Mouse (Mus musculus) hindlimb bud, embryonic 11.5 days (tissue): ENCODE results near the gene Polr2a.

Source experiments
- DNase-seq: peaks from one replicate; pipeline ENCODE4 v3.0.0-alpha.2; 2012; ENCODE audit warnings: low read depth, low spot score; ENCODE audit errors: extremely low spot score

Polr2a gene

GRCm38 (mm10) chr11:69758478-69758970, at the start of gene Polr2a:
TSS of gene Polr2a (minus strand) at chr11:69758637.
- DNase-seq, result peak; percentile 99

- DNase-seq, result no peak
Measured at GRCm38 (mm10) chr11:69807641-69808040, 49.2 kb upstream of the Polr2a start.

- no peak for DNase-seq
Measured at GRCm38 (mm10) chr11:69806378-69806777, 47.9 kb upstream of the Polr2a start.

GRCm38 (mm10) chr11:69804972-69805909, 46.8 kb upstream of the Polr2a start, which contains the start of gene Tmem102:
TSS of gene Tmem102 (minus strand) at chr11:69805624.
- DNase-seq, result no peak

- no peak for DNase-seq
Measured at GRCm38 (mm10) chr11:69804652-69804940, 46.2 kb upstream of the Polr2a start.

GRCm38 (mm10) chr11:69803786-69804651, 45.6 kb upstream of the Polr2a start:
- no peak for DNase-seq

- no peak for DNase-seq
Measured at GRCm38 (mm10) chr11:69803328-69803727, 44.9 kb upstream of the Polr2a start.

GRCm38 (mm10) chr11:69802648-69803105, 44.2 kb upstream of the Polr2a start:
- DNase-seq, result no peak

- no peak for DNase-seq
Measured at GRCm38 (mm10) chr11:69801379-69801977, 43.0 kb upstream of the Polr2a start, which contains the start of gene Fgf11. TSS of gene Fgf11 (minus strand) at chr11:69801857.

- peak; percentile 61 for DNase-seq
Measured at GRCm38 (mm10) chr11:69800392-69801197, 42.2 kb upstream of the Polr2a start.

- no peak for DNase-seq
Measured at GRCm38 (mm10) chr11:69800138-69800391, 41.6 kb upstream of the Polr2a start.

GRCm38 (mm10) chr11:69799394-69800137, 41.1 kb upstream of the Polr2a start:
- no peak for DNase-seq

GRCm38 (mm10) chr11:69797924-69798323, 39.5 kb upstream of the Polr2a start:
- DNase-seq, result no peak

- DNase-seq, result no peak
Measured at GRCm38 (mm10) chr11:69795983-69796435, 37.6 kb upstream of the Polr2a start.

GRCm38 (mm10) chr11:69795168-69795982, 36.9 kb upstream of the Polr2a start, which contains the start of gene Chrnb1:
TSS of gene Chrnb1 (minus strand) at chr11:69795943.
- peak; percentile 61 for DNase-seq

- no peak for DNase-seq
Measured at GRCm38 (mm10) chr11:69793429-69793828, 35.0 kb upstream of the Polr2a start.

GRCm38 (mm10) chr11:69791420-69791819, 33.0 kb upstream of the Polr2a start:
- no peak for DNase-seq

GRCm38 (mm10) chr11:69789431-69789830, 31.0 kb upstream of the Polr2a start:
- no peak for DNase-seq

GRCm38 (mm10) chr11:69787306-69787705, 28.9 kb upstream of the Polr2a start:
- no peak for DNase-seq
